Mouse (Mus musculus) heart, embryonic 11.5 days (tissue): ENCODE measurements around the gene Ezr. TPM values are rescaled to one million over a fixed set of nuclear protein-coding genes. Genes with fewer than 3 reads are reported as not detected.
A peak's percentile ranks its signal among the peaks of the same experiment; 100 is the strongest.
"Not testable (repeated sequence)": the region's sequence is repeated elsewhere in the genome, so short reads cannot be mapped to it uniquely, and the experiment has no call there.

Experiments used
- ATAC-seq: fragments of 200-750 bp; cut with Nextera tagmentation; replicated peaks from 2 replicates; pipeline ENCODE4 v1.8.0; 2017; ENCODE audit warnings: moderate library complexity; ENCODE audit not compliant: insufficient number of reproducible peaks, low FRiP score, low TSS enrichment
- H3K27ac ChIP-seq: fragments of 300-500 bp; sonication (generic); 2 replicates; pipeline ENCODE4 v1.5.1; 2014; ENCODE audit warnings: mild to moderate bottlenecking, low read depth, low read length
- H3K27me3 ChIP-seq: fragments of 300-500 bp; sonication (generic); 2 replicates; pipeline ENCODE4 v1.6.1; 2014; ENCODE audit warnings: mild to moderate bottlenecking, low read length, mixed read lengths; ENCODE audit not compliant: control insufficient read depth, insufficient read depth
- H3K36me3 ChIP-seq: fragments of 300-500 bp; sonication (generic); 2 replicates; pipeline ENCODE4 v1.6.1; 2014; ENCODE audit warnings: mild to moderate bottlenecking, low read length, moderate library complexity, mixed read lengths; ENCODE audit not compliant: control insufficient read depth, insufficient read depth
- H3K4me1 ChIP-seq: fragments of 300-500 bp; sonication (generic); 2 replicates; pipeline ENCODE4 v1.6.1; 2014; ENCODE audit warnings: low read length; ENCODE audit not compliant: control insufficient read depth, insufficient read depth
- H3K4me2 ChIP-seq: fragments of 300-500 bp; sonication (generic); 2 replicates; pipeline ENCODE4 v1.6.1; 2014; ENCODE audit warnings: mild to moderate bottlenecking, moderate library complexity
- H3K4me3 ChIP-seq: fragments of 300-500 bp; sonication (generic); 2 replicates; pipeline ENCODE4 v1.5.1; 2014; ENCODE audit warnings: low read depth, low read length
- H3K9ac ChIP-seq: fragments of 300-500 bp; sonication (generic); 2 replicates; pipeline ENCODE4 v1.6.1; 2014; ENCODE audit warnings: mild to moderate bottlenecking, low read depth, low read length, moderate library complexity
- H3K9me3 ChIP-seq: fragments of 300-500 bp; sonication (generic); replicated peaks from 2 replicates; pipeline ENCODE4 v1.6.1; 2016; ENCODE audit warnings: low read length; ENCODE audit not compliant: control insufficient read depth
- WGBS: fragments of 180-500 bp; shearing (Covaris S2); extraction: QIAGEN DNeasy Blood & Tissue Kit; methylation state at CpG from one replicate; pipeline ENCODE4 v1.1.7; 2014; ENCODE audit not compliant: insufficient replicate concordance; 5-methylcytosine and 5-hydroxymethylcytosine counted together
- polyA plus RNA-seq: library from polyadenylated mRNA; unstranded; fragments of >200 nt; fragmentation: Nextera tagmentation; extraction: Ambion mirVana; gene quantifications from 2 replicates; pipeline ENCODE4 v1.2.1, GENCODE M21; 2014

Gene Ezr
- polyA plus RNA-seq, 1 experiment from 2014 or later, result 89.2 TPM

- H3K4me1 ChIP-seq, H3K36me3 ChIP-seq, H3K4me3 ChIP-seq, H3K4me2 ChIP-seq, H3K9me3 ChIP-seq, H3K27ac ChIP-seq, H3K27me3 ChIP-seq, H3K9ac ChIP-seq, ATAC-seq: not testable (repeated sequence)
- WGBS, result 67% methylated on average over 5 of the region's 5 CpGs
Observed at GRCm38 (mm10) chr17:6707422-6707821, 75.2 kb downstream of the Ezr start.

- H3K27ac ChIP-seq, H3K4me3 ChIP-seq, H3K27me3 ChIP-seq, H3K4me1 ChIP-seq, H3K4me2 ChIP-seq, H3K9ac ChIP-seq, H3K9me3 ChIP-seq, ATAC-seq, H3K36me3 ChIP-seq: not testable (repeated sequence)
- WGBS, result 81% methylated on average over 5 of the region's 5 CpGs
Observed at GRCm38 (mm10) chr17:6706448-6706847, 76.1 kb downstream of the Ezr start.

GRCm38 (mm10) chr17:6703381-6704270 is 79.0 kb downstream of the Ezr start:
- not testable (repeated sequence) for H3K9ac ChIP-seq, ATAC-seq, H3K4me3 ChIP-seq, H3K27ac ChIP-seq, H3K36me3 ChIP-seq, H3K27me3 ChIP-seq, H3K9me3 ChIP-seq, H3K4me2 ChIP-seq, H3K4me1 ChIP-seq
- 67% methylated on average over 6 of the region's 9 CpGs for WGBS

- H3K4me3 ChIP-seq, H3K4me1 ChIP-seq, ATAC-seq, H3K27ac ChIP-seq, H3K36me3 ChIP-seq, H3K4me2 ChIP-seq, H3K9me3 ChIP-seq, H3K9ac ChIP-seq, H3K27me3 ChIP-seq: not testable (repeated sequence)
- 17% methylated on average over 2 of the region's 8 CpGs for WGBS
Observed at GRCm38 (mm10) chr17:6702625-6703221, 79.9 kb downstream of the Ezr start.

GRCm38 (mm10) chr17:6700077-6700476 is 82.5 kb downstream of the Ezr start:
- H3K4me3 ChIP-seq, H3K27me3 ChIP-seq, H3K9me3 ChIP-seq, H3K4me1 ChIP-seq, H3K36me3 ChIP-seq, H3K4me2 ChIP-seq, H3K9ac ChIP-seq, ATAC-seq, H3K27ac ChIP-seq: not testable (repeated sequence)
- 63% methylated on average over 3 of the region's 7 CpGs for WGBS

- 51% methylated on average over 8 of the region's 9 CpGs for WGBS
- H3K27ac ChIP-seq, ATAC-seq, H3K4me3 ChIP-seq, H3K4me2 ChIP-seq, H3K36me3 ChIP-seq, H3K9ac ChIP-seq, H3K9me3 ChIP-seq, H3K4me1 ChIP-seq, H3K27me3 ChIP-seq: not testable (repeated sequence)
Observed at GRCm38 (mm10) chr17:6699502-6699901, 83.1 kb downstream of the Ezr start.

- not testable (repeated sequence) for H3K4me3 ChIP-seq, H3K27ac ChIP-seq, H3K9ac ChIP-seq, H3K27me3 ChIP-seq, H3K4me1 ChIP-seq, H3K9me3 ChIP-seq, H3K36me3 ChIP-seq, H3K4me2 ChIP-seq, ATAC-seq
- WGBS, result 33% methylated on average over 3 of the region's 4 CpGs
Observed at GRCm38 (mm10) chr17:6697224-6697775, 85.3 kb downstream of the Ezr start.

- H3K27ac ChIP-seq, H3K4me3 ChIP-seq, H3K27me3 ChIP-seq, H3K36me3 ChIP-seq, H3K4me2 ChIP-seq, H3K4me1 ChIP-seq, H3K9me3 ChIP-seq, H3K9ac ChIP-seq: not testable (repeated sequence)
- peak; percentile 33; the same call in 1 of the 2 replicates for ATAC-seq
- WGBS, result 44% methylated on average over 7 of the region's 8 CpGs
Observed at GRCm38 (mm10) chr17:6696521-6696920, 86.1 kb downstream of the Ezr start.
